Comparison of ENCODE assay signal across 8 mouse cellular contexts in the genomic region with DNA sequence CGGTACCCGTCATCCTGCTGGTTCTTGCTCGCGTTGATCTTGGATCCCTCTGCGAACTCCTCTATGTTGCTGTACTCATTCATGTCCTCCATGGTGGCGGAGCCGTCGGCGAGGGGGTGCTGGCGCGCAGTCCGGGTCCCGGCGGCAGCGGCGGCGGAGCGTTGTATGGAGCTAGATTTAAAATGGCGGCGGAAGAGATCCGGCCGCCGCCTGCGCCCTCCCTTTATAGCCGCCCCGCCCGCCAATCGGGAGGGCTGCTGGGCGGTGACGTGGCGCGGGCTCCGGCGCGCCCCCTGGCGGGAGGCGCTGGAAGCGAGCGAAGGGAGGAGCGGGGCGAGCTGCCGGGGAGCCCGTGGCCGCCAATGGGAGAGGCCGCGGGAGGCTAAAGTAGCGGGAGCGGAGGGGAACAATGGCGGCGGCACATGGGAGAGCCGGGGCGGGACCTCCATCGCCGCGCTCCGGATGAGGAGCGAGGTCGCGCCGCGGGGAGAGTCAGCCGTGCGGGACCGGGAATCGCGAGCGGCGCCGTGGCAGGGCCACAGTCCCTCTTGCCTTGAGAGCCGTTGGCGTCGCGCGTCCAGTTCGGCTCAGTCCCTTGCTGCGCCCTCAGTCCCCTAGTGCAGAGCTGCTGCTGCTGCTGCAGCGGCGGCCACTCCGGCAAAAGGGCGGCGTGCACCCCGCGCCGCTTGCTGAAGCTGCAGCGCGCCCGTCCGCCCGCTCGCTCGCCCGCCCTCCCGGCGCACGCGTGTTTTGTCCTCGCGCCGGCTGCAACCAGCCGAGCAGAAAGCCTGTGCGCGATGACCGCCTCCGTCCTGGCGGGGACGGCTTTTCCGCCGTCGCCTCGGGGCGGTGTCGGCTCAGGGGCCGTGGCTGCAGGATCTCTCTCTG. TPM values are rescaled to one million over a fixed set of nuclear protein-coding genes. Genes with fewer than 3 reads are reported as not detected.
A peak's percentile ranks its signal among the peaks of the same experiment; 100 is the strongest.
DNase-seq lines count a peak whose midpoint lies in the region; ATAC-seq and TF ChIP-seq lines count a peak whose summit lies in the region.

No protein-coding gene starts in this region.

- TF ChIP-seq EP300 in MEL (IDR thresholded peaks at IDR 0.05; ENCODE audit: low read depth in 1 of 2, low read length in 2 of 2) = peak in 1 of 2 experiments; percentile 35; a peak in 1 of 4 replicates

- peaks cover 83% of the 10 kb centered on the region for H3K79me2 ChIP-seq in MEL (ENCODE audit: control insufficient read depth, insufficient read depth, low read length, poor library complexity)

- H3K4me2 ChIP-seq in forebrain, postnatal 0 days (ENCODE audit: low read depth) = peak overlapping the region; percentile 88
- peak overlapping the region; percentile 91 for H3K4me2 ChIP-seq in lung, embryonic 14.5 days

- TF ChIP-seq POLR2A in MEL (IDR thresholded peaks at IDR 0.05; ENCODE audit: control insufficient read depth in 1 of 2, insufficient read depth in 1 of 2, low read depth in 1 of 2, low read length in 2 of 2, poor library complexity in 1 of 2) = peak; percentile 88 to 91
- peak; percentile 75 for TF ChIP-seq POLR2A in cerebellum, adult 2 months (IDR thresholded peaks at IDR 0.05; ENCODE audit: borderline replicate concordance, insufficient read depth, low read length)

- H3K4me1 ChIP-seq in MEL (ENCODE audit: control insufficient read depth in 1 of 2, insufficient read depth in 2 of 2, low read length in 2 of 2) = peaks cover 2 to 20% of the 10 kb centered on the region in 2 experiments
- H3K4me1 ChIP-seq in cerebellum, adult 2 months (ENCODE audit: control insufficient read depth, insufficient read depth, low read length) = no peaks in the 10 kb centered on the region; the same call in 1 of the 2 replicates
- H3K4me1 ChIP-seq in forebrain, postnatal 0 days (ENCODE audit: insufficient read depth) = peaks cover 10% of the 10 kb centered on the region; the same call in 1 of the 2 replicates
- H3K4me1 ChIP-seq in lung, embryonic 14.5 days (ENCODE audit: insufficient read depth) = no peaks in the 10 kb centered on the region

- WGBS in cerebellum, adult 2 months = under 1% methylated on average over 112 of the region's 113 CpGs
- 3% methylated on average over 111 of the region's 113 CpGs for WGBS in forebrain, postnatal 0 days
- under 1% methylated on average over 112 of the region's 113 CpGs for WGBS in lung, embryonic 14.5 days

- peak overlapping the region; percentile 97 to 98 for H3K4me3 ChIP-seq in MEL (ENCODE audit: control insufficient read depth in 1 of 2, insufficient read depth in 1 of 2, low read depth in 2 of 2, low read length in 2 of 2)
- peak overlapping the region; percentile 97 for H3K4me3 ChIP-seq in cerebellum, adult 2 months (replicated peaks; ENCODE audit: insufficient read depth, low read depth, low read length)
- peak overlapping the region; percentile 82 for H3K4me3 ChIP-seq in forebrain, postnatal 0 days (ENCODE audit: low read depth, low read length)
- H3K4me3 ChIP-seq in lung, embryonic 14.5 days (ENCODE audit: low read depth, low read length) = peak overlapping the region; percentile 96

- peak overlapping the region; percentile 98 for H3K9ac ChIP-seq in MEL (ENCODE audit: control insufficient read depth, low read depth, low read length, poor library complexity, severe bottlenecking)
- H3K9ac ChIP-seq in forebrain, postnatal 0 days = peak overlapping the region; percentile 99
- peak overlapping the region; percentile 99 for H3K9ac ChIP-seq in lung, embryonic 14.5 days

- peak in 2 of 3 experiments; percentile 85 to 97; a peak in 5 of 6 replicates for TF ChIP-seq CTCF in MEL (IDR thresholded peaks at IDR 0.05 in 2 of 3, conservative IDR thresholded peaks at IDR 0.05 in 1 of 3; ENCODE audit: control insufficient read depth in 1 of 3, insufficient read depth in 1 of 3, low read depth in 2 of 3, low read length in 3 of 3, poor library complexity in 1 of 3, severe bottlenecking in 1 of 3)
- TF ChIP-seq CTCF in cerebellum, adult 2 months (IDR thresholded peaks at IDR 0.05; ENCODE audit: borderline replicate concordance, insufficient read depth, low read depth, low read length) = peak; percentile 73
- peak; percentile 97 for TF ChIP-seq CTCF in forebrain, postnatal 0 days (IDR thresholded peaks at IDR 0.05; ENCODE audit: low read depth)
- TF ChIP-seq CTCF in lung, embryonic 14.5 days (IDR thresholded peaks at IDR 0.05; ENCODE audit: low read depth) = peak; percentile 62

- no peaks in the 10 kb centered on the region for H3K9me3 ChIP-seq in MEL (replicated peaks; ENCODE audit: insufficient read depth, low read length)
- H3K9me3 ChIP-seq in forebrain, postnatal 0 days (ENCODE audit: low read length) = no peaks in the 10 kb centered on the region
- H3K9me3 ChIP-seq in lung, embryonic 14.5 days (ENCODE audit: low read depth, low read length) = no peaks in the 10 kb centered on the region

- no peak for TF ChIP-seq RAD21 in MEL (IDR thresholded peaks at IDR 0.05; ENCODE audit: low read depth, low read length)

- peak; percentile 93 for DNase-seq in MEL (ENCODE audit: low read depth, low spot score)
- DNase-seq in cerebellum, adult 2 months = peak; percentile 96 to 98
- peak; percentile 98 for DNase-seq in forebrain, postnatal 0 days
- peak; percentile 99 for DNase-seq in heart, postnatal 4 days
- DNase-seq in layer of hippocampus, adult 8-10 months (ENCODE audit: low spot score in 2 of 2) = peak; percentile 91 to 97
- DNase-seq in lung, embryonic 14.5 days = peak; percentile 97
- DNase-seq in testis, postnatal 14 days (ENCODE audit: low spot score) = peak; percentile 94

- peaks cover 27 to 39% of the 10 kb centered on the region in 2 experiments for H3K36me3 ChIP-seq in MEL (ENCODE audit: control insufficient read depth in 1 of 2, insufficient read depth in 2 of 2, low read length in 2 of 2)
- peaks cover 19% of the 10 kb centered on the region for H3K36me3 ChIP-seq in forebrain, postnatal 0 days (ENCODE audit: insufficient read depth)
- H3K36me3 ChIP-seq in lung, embryonic 14.5 days (ENCODE audit: insufficient read depth) = peaks cover 37% of the 10 kb centered on the region

- peak overlapping the region; percentile 91 for H3K27ac ChIP-seq in MEL (ENCODE audit: control insufficient read depth, low read depth, low read length)
- H3K27ac ChIP-seq in cerebellum, adult 2 months (ENCODE audit: insufficient read depth, low read length) = peak overlapping the region; percentile 96
- peak overlapping the region; percentile 100 for H3K27ac ChIP-seq in forebrain, postnatal 0 days (ENCODE audit: low read depth, low read length)
- peak overlapping the region; percentile 99 for H3K27ac ChIP-seq in lung, embryonic 14.5 days (ENCODE audit: low read depth)

- peak; percentile 74 for ATAC-seq in forebrain, postnatal 0 days
- ATAC-seq in lung, embryonic 14.5 days (ENCODE audit: insufficient read depth) = peak; percentile 71
- ATAC-seq in neutrophil, adult 5-6 weeks (ENCODE audit: extremely low read depth, insufficient number of reproducible peaks, low FRiP score, poor library complexity, severe bottlenecking) = peak; percentile 72

- no peaks in the 10 kb centered on the region for H3K27me3 ChIP-seq in MEL (ENCODE audit: control insufficient read depth in 1 of 2, insufficient read depth in 2 of 2, low read length in 2 of 2)
- no peaks in the 10 kb centered on the region for H3K27me3 ChIP-seq in cerebellum, adult 2 months (ENCODE audit: control insufficient read depth, insufficient read depth, low read length)
- no peaks in the 10 kb centered on the region for H3K27me3 ChIP-seq in forebrain, postnatal 0 days (ENCODE audit: insufficient read depth, low read length)
- no peaks in the 10 kb centered on the region for H3K27me3 ChIP-seq in lung, embryonic 14.5 days (ENCODE audit: insufficient read depth, low read length)

TF ChIP-seq in MEL, 35 proteins besides CTCF, POLR2A, EP300 and RAD21 (continues in another document):
- peak; percentile 73 for TF ChIP-seq HCFC1 (IDR thresholded peaks at IDR 0.05; ENCODE audit: low read depth, low read length)
- TF ChIP-seq JUND (IDR thresholded peaks at IDR 0.05; ENCODE audit: low read depth, low read length) = no peak
- peak; percentile 53; the same call in 1 of the 2 replicates for TF ChIP-seq TCF12 (IDR thresholded peaks at IDR 0.05; ENCODE audit: low read depth, low read length)
- TF ChIP-seq POLR2AphosphoS2 (IDR thresholded peaks at IDR 0.05; ENCODE audit: low read length) = peak; percentile 91; the same call in 1 of the 2 replicates
- 0 out of 2 replicates have a peak, but pooled peaks have one; percentile 22 for TF ChIP-seq MXI1 (IDR thresholded peaks at IDR 0.05; ENCODE audit: low read depth, low read length)
- TF ChIP-seq E2F4 (IDR thresholded peaks at IDR 0.05; ENCODE audit: borderline replicate concordance, low read depth, low read length) = no peak
- TF ChIP-seq MAZ (IDR thresholded peaks at IDR 0.05; ENCODE audit: low read depth, low read length) = no peak; the same call in 1 of the 2 replicates
- peak; percentile 16 for TF ChIP-seq SMC3 (IDR thresholded peaks at IDR 0.05; ENCODE audit: low read depth, low read length)
- peak; percentile 52; the same call in 1 of the 2 replicates for TF ChIP-seq NRF1 (IDR thresholded peaks at IDR 0.05; ENCODE audit: insufficient read depth, low read depth, low read length, poor library complexity, severe bottlenecking)

RNA-seq across cellular contexts. Expression of a gene that starts 0.5 kb away (rescaled TPM):
- total RNA-seq in MEL (2012; rRNA removed) = 140 and 153 TPM in 2 replicates
- polyA plus RNA-seq in MEL (2012; ENCODE audit: insufficient read depth in 1 of 2, insufficient read length in 2 of 2, low read depth in 1 of 2, low replicate concordance in 2 of 2, missing spikeins in 1 of 2) = 100 to 1,000 TPM in 1 of 2 experiments, not detected in 1; 239 TPM
- polyA plus RNA-seq in cerebellum, adult 2 months (2012; rRNA removed) = 257 and 262 TPM in 2 replicates
- 176 and 207 TPM in 2 replicates for total RNA-seq in forebrain, postnatal 0 days (2014; rRNA removed)
- polyA plus RNA-seq in forebrain, postnatal 0 days (2015; fragmentation: Nextera tagmentation; extraction: Ambion mirVana) = 236 and 246 TPM in 2 replicates
- total RNA-seq in heart, postnatal 4 days (2021) = 100 to 1,000 TPM; 145 to 148 TPM
- total RNA-seq in layer of hippocampus, adult 8-10 months (2022) = 100 to 1,000 TPM; 182 to 223 (median 194) TPM
- polyA plus RNA-seq in lung, embryonic 14.5 days (2014; fragmentation: Nextera tagmentation; extraction: Ambion mirVana) = 200 and 204 TPM in 2 replicates
- 459 and 480 TPM in 2 replicates for total RNA-seq in neutrophil, adult 5-6 weeks (2017)

RNA-seq across cellular contexts. Expression of a gene that starts 0.8 kb away (rescaled TPM):
- 78.7 and 83.3 TPM in 2 replicates for total RNA-seq in MEL (2012; rRNA removed)
- 10 to 100 TPM in 1 of 2 experiments, not detected in 1; 89.0 TPM for polyA plus RNA-seq in MEL (2012; ENCODE audit: insufficient read depth in 1 of 2, insufficient read length in 2 of 2, low read depth in 1 of 2, low replicate concordance in 2 of 2, missing spikeins in 1 of 2)
- 64.7 and 74.6 TPM in 2 replicates for polyA plus RNA-seq in cerebellum, adult 2 months (2012; rRNA removed)
- total RNA-seq in forebrain, postnatal 0 days (2014; rRNA removed) = 66.5 and 67.6 TPM in 2 replicates
- polyA plus RNA-seq in forebrain, postnatal 0 days (2015; fragmentation: Nextera tagmentation; extraction: Ambion mirVana) = 49.7 and 58.6 TPM in 2 replicates
- total RNA-seq in heart, postnatal 4 days (2021) = 10 to 100 TPM; 13.8 to 14.3 TPM
- 10 to 100 TPM; 51.4 to 56.9 (median 55.1) TPM for total RNA-seq in layer of hippocampus, adult 8-10 months (2022)
- 47.9 and 50.8 TPM in 2 replicates for polyA plus RNA-seq in lung, embryonic 14.5 days (2014; fragmentation: Nextera tagmentation; extraction: Ambion mirVana)
- total RNA-seq in neutrophil, adult 5-6 weeks (2017) = 11.8 and 19.0 TPM in 2 replicates

Comparison
In these comparisons a context has a peak if more than half of its experiments do, and no peak if none do; other contexts are left out.
1. Peak in every context shown above with its lines: DNase-seq, ATAC-seq, H3K4me3 ChIP-seq and H3K27ac ChIP-seq.